In genomic region chr10:45933631-45934310, GRCm38 (mm10) we compare ENCODE assay signal across 17 mouse cellular contexts.
"Had no signal": no experiment of that assay in that cellular context is flagged by ENCODE, and none has a peak within 500 bp of the region (broad histone marks: within the 10 kb centered on the region; RNA-seq: fewer than 3 reads in every experiment).

No protein-coding gene starts in this region.

- DNase-seq: left cerebral cortex, postnatal 4 days; liver; liver, embryonic 13.5 days; liver, postnatal 0 days; lung, adult 18-20 months; lung, adult 2 months; lung, embryonic 14.5 days; lung, postnatal 10 days; lung, postnatal 14 days; lung, postnatal 36 days; lung, postnatal 4 days; midbrain, embryonic 14.5 days had no signal

- ATAC-seq: liver, embryonic 12.5 days; liver, postnatal 0 days; lung, postnatal 0 days; midbrain, embryonic 13.5 days; midbrain, embryonic 15.5 days; midbrain, embryonic 16.5 days had no signal
